Mouse (Mus musculus) lung, adult 2 months (tissue): ENCODE data around the gene Dnajb11.

Experiments used
- CTCF ChIP-seq: fragments of 200-500 bp; IDR thresholded peaks from 2 replicates; pipeline ENCODE4 v1.5.1; 2011; ENCODE audit warnings: mild to moderate bottlenecking, low read length, control low read depth; ENCODE audit not compliant: insufficient read depth
- POLR2A ChIP-seq: fragments of 200-500 bp; IDR thresholded peaks from 2 replicates; pipeline ENCODE4 v1.6.1; 2011; ENCODE audit warnings: low read depth, mild to moderate bottlenecking, control low read depth, low read length, borderline replicate concordance; ENCODE audit errors: extremely low read depth

DNA sequence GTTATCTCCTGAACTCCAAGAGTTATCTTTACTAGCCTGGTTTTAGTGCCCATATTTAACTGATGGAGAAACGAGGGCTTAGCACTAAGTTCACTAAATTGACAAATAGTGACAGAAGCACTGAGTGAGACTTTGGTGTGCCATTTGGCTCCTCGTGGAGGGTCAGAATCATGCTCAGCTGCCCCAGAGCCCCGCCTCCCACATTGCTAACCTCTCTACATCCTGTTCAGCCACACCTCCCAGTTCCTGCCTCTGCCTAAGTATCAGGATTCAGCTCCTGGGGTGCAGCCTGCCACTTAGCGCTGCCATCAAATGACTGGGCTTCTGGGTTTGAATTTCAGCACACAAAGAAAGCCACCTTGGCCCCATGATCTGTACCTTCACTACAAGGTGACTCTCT is 27.7 kb downstream of the Dnajb11 start:
- no peak for TF ChIP-seq POLR2A
- TF ChIP-seq CTCF, result no peak
